ENCODE assay signal across 8 mouse cellular contexts in genomic region chr15:97766194-97766593, GRCm38 (mm10). TPM values are rescaled to one million over a fixed set of nuclear protein-coding genes. Genes with fewer than 3 reads are reported as not detected.
DNase-seq lines count a peak whose midpoint lies in the region; ATAC-seq and TF ChIP-seq lines count a peak whose summit lies in the region.

No protein-coding gene starts in this region.

- H3K27ac ChIP-seq in forebrain, embryonic 16.5 days (ENCODE audit: low read length), result peak overlapping the region; percentile 35; the same call in 1 of the 2 replicates
- H3K27ac ChIP-seq in liver, postnatal 0 days (ENCODE audit: low read depth), result no peak overlapping the region; the same call in 1 of the 2 replicates

- ATAC-seq in forebrain, embryonic 16.5 days, result peak; percentile 19; the same call in 1 of the 2 replicates
- no peak for ATAC-seq in liver, postnatal 0 days
- ATAC-seq in CD4-positive, CD25-positive, alpha-beta regulatory T cell, adult 4 months, result no peak

- H3K4me1 ChIP-seq in forebrain, embryonic 16.5 days (replicated peaks; ENCODE audit: control insufficient read depth, insufficient read depth, low read length), result peaks cover 26% of the 10 kb centered on the region
- peaks cover 33% of the 10 kb centered on the region for H3K4me1 ChIP-seq in liver, postnatal 0 days (ENCODE audit: insufficient read depth)

- 4% methylated on average over 8 of the region's 8 CpGs for WGBS in forebrain, embryonic 16.5 days
- WGBS in liver, postnatal 0 days (ENCODE audit: insufficient replicate concordance), result 30% methylated on average over 8 of the region's 8 CpGs

- no peak for TF ChIP-seq EP300 in liver, postnatal 0 days (IDR thresholded peaks at IDR 0.05; ENCODE audit: low read depth)

- peak overlapping the region; percentile 43 for H3K9ac ChIP-seq in forebrain, embryonic 16.5 days (replicated peaks; ENCODE audit: low read depth, low read length)
- H3K9ac ChIP-seq in liver, postnatal 0 days (replicated peaks), result peak overlapping the region; percentile 38; the same call in 1 of the 2 replicates

- no peaks in the 10 kb centered on the region for H3K9me3 ChIP-seq in forebrain, embryonic 16.5 days (ENCODE audit: control insufficient read depth, low read length)
- H3K9me3 ChIP-seq in liver, postnatal 0 days (ENCODE audit: low read length), result no peaks in the 10 kb centered on the region

- TF ChIP-seq CTCF in liver, postnatal 0 days (IDR thresholded peaks at IDR 0.05; ENCODE audit: low read depth), result no peak

- no peaks in the 10 kb centered on the region for H3K36me3 ChIP-seq in forebrain, embryonic 16.5 days (ENCODE audit: control insufficient read depth, insufficient read depth)
- no peaks in the 10 kb centered on the region for H3K36me3 ChIP-seq in liver, postnatal 0 days (replicated peaks; ENCODE audit: insufficient read depth, low read length)

- H3K4me2 ChIP-seq in forebrain, embryonic 16.5 days (ENCODE audit: low read length), result peak overlapping the region; percentile 96
- H3K4me2 ChIP-seq in liver, postnatal 0 days (ENCODE audit: low read depth, low read length), result peak overlapping the region; percentile 84

- peak; percentile 47 to 55 for DNase-seq in layer of hippocampus, postnatal 36 days
- DNase-seq in layer of hippocampus, adult 11-12 months (ENCODE audit: low spot score), result no peak
- peak; percentile 22 for DNase-seq in brain, embryonic 18.5 days (ENCODE audit: low read depth, low spot score)
- DNase-seq in liver, postnatal 0 days, result no peak
- no peak for DNase-seq in cerebellum, postnatal 25 days
- DNase-seq in right cerebral cortex, adult 2 months (ENCODE audit: low spot score in 2 of 2), result no peak

- H3K27me3 ChIP-seq in forebrain, embryonic 16.5 days (replicated peaks; ENCODE audit: control insufficient read depth, insufficient read depth, low read length), result 0 out of 2 replicates have a peak, but pooled peaks cover 5% of the 10 kb centered on the region
- peaks cover 14% of the 10 kb centered on the region for H3K27me3 ChIP-seq in liver, postnatal 0 days (ENCODE audit: insufficient read depth, low read length)

- peak overlapping the region; percentile 55 for H3K4me3 ChIP-seq in forebrain, embryonic 16.5 days (replicated peaks; ENCODE audit: low read length)
- H3K4me3 ChIP-seq in liver, postnatal 0 days (ENCODE audit: low read depth, low read length), result peak overlapping the region; percentile 51

RNA-seq across cellular contexts. Expression of gene Rapgef3, which starts 1.6 kb away (rescaled TPM):
- 10 to 100 TPM; 41.0 to 59.9 TPM for total RNA-seq in layer of hippocampus, postnatal 36 days (2021)
- polyA plus RNA-seq in forebrain, embryonic 16.5 days (2015; fragmentation: Nextera tagmentation; extraction: Ambion mirVana), result 8.9 and 13.3 TPM in 2 replicates
- 1.5 and 1.9 TPM in 2 replicates for polyA plus RNA-seq in liver, postnatal 0 days (2015; fragmentation: Nextera tagmentation; extraction: Ambion mirVana)
- polyA plus RNA-seq in CD4-positive, CD25-positive, alpha-beta regulatory T cell, adult 4 months (2017; shearing (Covaris generic)), result 1 to 10 TPM in 1 of 2 experiments, under 1 TPM in 1; 0.31 to 1.5 TPM

RNA-seq across cellular contexts. Expression of gene Slc48a1, which starts 12.1 kb away (rescaled TPM):
- 100 to 1,000 TPM; 133 to 137 TPM for total RNA-seq in layer of hippocampus, postnatal 36 days (2021)
- 72.9 and 78.2 TPM in 2 replicates for polyA plus RNA-seq in forebrain, embryonic 16.5 days (2015; fragmentation: Nextera tagmentation; extraction: Ambion mirVana)
- 59.0 and 61.1 TPM in 2 replicates for polyA plus RNA-seq in liver, postnatal 0 days (2015; fragmentation: Nextera tagmentation; extraction: Ambion mirVana)
- 10 to 100 TPM; 33.9 to 37.1 TPM for polyA plus RNA-seq in CD4-positive, CD25-positive, alpha-beta regulatory T cell, adult 4 months (2017; shearing (Covaris generic))

RNA-seq across cellular contexts. Expression of gene Endou, which starts 35.1 kb away (rescaled TPM):
- under 1 TPM; 0.27 to 0.71 TPM for total RNA-seq in layer of hippocampus, postnatal 36 days (2021)
- polyA plus RNA-seq in forebrain, embryonic 16.5 days (2015; fragmentation: Nextera tagmentation; extraction: Ambion mirVana), result 0.18 and 0.42 TPM in 2 replicates
- polyA plus RNA-seq in liver, postnatal 0 days (2015; fragmentation: Nextera tagmentation; extraction: Ambion mirVana), result 0.66 and 0.82 TPM in 2 replicates
- under 1 TPM in 1 of 2 experiments, not detected in 1; 0.22 TPM for polyA plus RNA-seq in CD4-positive, CD25-positive, alpha-beta regulatory T cell, adult 4 months (2017; shearing (Covaris generic))

Comparison
In these comparisons a context has a peak if more than half of its experiments do, and no peak if none do; other contexts are left out.
1. DNase-seq: peak in layer of hippocampus, postnatal 36 days (2 of 2) and brain, embryonic 18.5 days (single experiment); none in layer of hippocampus, adult 11-12 months (single experiment), liver, postnatal 0 days (single experiment), cerebellum, postnatal 25 days (0 of 2) and right cerebral cortex, adult 2 months (0 of 2).